Mouse (Mus musculus): ENCODE measurements around the gene Zfyve28. TPM values are rescaled to one million over a fixed set of nuclear protein-coding genes. Genes with fewer than 3 reads are reported as not detected.
A peak's percentile ranks its signal among the peaks of the same experiment; 100 is the strongest.

The Zfyve28 gene
- total and polyA plus RNA-seq, 3 experiments = 0.12 to 0.14 TPM; not detected in 1

DNA sequence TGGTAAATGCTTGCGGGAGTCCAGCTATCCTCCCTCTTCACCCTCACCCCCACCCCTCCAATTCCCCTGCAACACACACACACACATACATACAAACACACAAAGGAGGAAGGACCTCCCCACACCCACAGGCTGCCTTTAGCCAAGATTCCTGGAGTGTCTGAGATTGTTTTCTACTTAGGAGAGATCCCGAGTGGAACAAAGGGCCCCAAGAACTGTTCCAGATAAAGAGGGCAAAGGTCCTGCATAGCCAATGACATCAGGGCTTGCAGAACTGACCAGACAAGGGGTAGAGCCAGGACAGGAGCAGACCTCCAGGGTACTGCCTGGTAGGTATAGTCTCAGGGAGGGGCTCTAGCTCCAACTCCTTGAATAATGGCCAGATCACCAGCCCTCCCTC lies 6.4 kb upstream of the Zfyve28 start:
- Histone ChIP-seq H3K27ac (ENCODE audit: control insufficient read depth, low read depth, low read length) (no peak overlapping the region), H3K79me2 (ENCODE audit: control insufficient read depth, insufficient read depth, low read length, poor library complexity) (no peaks in the 10 kb centered on the region), H3K4me3 (ENCODE audit: control insufficient read depth in 1 of 2, insufficient read depth in 1 of 2, low read depth in 2 of 2, low read length in 2 of 2) (no peak overlapping the region), H3K36me3 (ENCODE audit: control insufficient read depth in 1 of 2, insufficient read depth in 2 of 2, low read length in 2 of 2) (no peaks in the 10 kb centered on the region), H3K4me1 (ENCODE audit: control insufficient read depth in 1 of 2, insufficient read depth in 2 of 2, low read length in 2 of 2) (no peaks in the 10 kb centered on the region), H3K27me3 (ENCODE audit: control insufficient read depth in 1 of 2, insufficient read depth in 2 of 2, low read length in 2 of 2) (peaks cover 12 to 13% of the 10 kb centered on the region in 2 experiments), H3K9ac (ENCODE audit: control insufficient read depth, low read depth, low read length, poor library complexity, severe bottlenecking) (no peak overlapping the region), H3K9me3 (replicated peaks; ENCODE audit: insufficient read depth, low read length) (no peaks in the 10 kb centered on the region)
- DNase-seq (ENCODE audit: low read depth, low spot score) = no peak
- no peak for TF ChIP-seq TBP (IDR thresholded peaks at IDR 0.05; ENCODE audit: low read depth, low read length)
- no peak for TF ChIP-seq MEF2A (IDR thresholded peaks at IDR 0.05; ENCODE audit: extremely low read depth, insufficient replicate concordance, low read depth, low read length, poor library complexity, severe bottlenecking)
- no peak for TF ChIP-seq USF1 (IDR thresholded peaks at IDR 0.05; ENCODE audit: low read depth, low read length)
- no peak for TF ChIP-seq MAZ (IDR thresholded peaks at IDR 0.05; ENCODE audit: low read depth, low read length)
- TF ChIP-seq SIN3A (IDR thresholded peaks at IDR 0.05; ENCODE audit: low read length) = no peak
- TF ChIP-seq POLR2AphosphoS5 (IDR thresholded peaks at IDR 0.05; ENCODE audit: borderline replicate concordance, low read depth, low read length) = no peak

DNA sequence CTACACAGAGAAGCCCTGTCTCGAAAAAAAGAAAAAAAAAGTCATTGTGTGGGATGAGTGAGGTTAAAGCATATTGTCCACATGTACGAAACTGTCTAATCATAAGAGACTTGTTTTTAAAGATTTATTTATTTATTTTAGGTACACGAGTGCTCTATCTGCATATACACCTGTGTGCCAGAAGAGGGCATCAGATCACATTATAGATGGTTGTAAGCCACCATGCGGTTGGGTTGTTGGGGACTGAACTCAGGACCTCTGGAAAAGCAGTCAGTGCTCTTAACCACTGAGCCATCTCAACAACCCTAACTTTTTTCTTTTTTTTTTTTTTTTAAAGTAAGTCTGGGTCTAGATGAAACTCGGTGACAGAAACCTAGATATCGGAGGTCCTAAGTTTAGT lies 5.1 kb upstream of the Zfyve28 start:
- H3K4me1 ChIP-seq (ENCODE audit: control insufficient read depth in 1 of 2, insufficient read depth in 2 of 2, low read length in 2 of 2) = no peaks in the 10 kb centered on the region
- H3K9ac ChIP-seq (ENCODE audit: control insufficient read depth, low read depth, low read length, poor library complexity, severe bottlenecking) = no peak overlapping the region
- H3K79me2 ChIP-seq (ENCODE audit: control insufficient read depth, insufficient read depth, low read length, poor library complexity) = no peaks in the 10 kb centered on the region
- no peaks in the 10 kb centered on the region for H3K36me3 ChIP-seq (ENCODE audit: control insufficient read depth in 1 of 2, insufficient read depth in 2 of 2, low read length in 2 of 2)
- no peak overlapping the region for H3K4me3 ChIP-seq (ENCODE audit: control insufficient read depth in 1 of 2, insufficient read depth in 1 of 2, low read depth in 2 of 2, low read length in 2 of 2)
- peak; percentile 50 for DNase-seq (ENCODE audit: low read depth, low spot score)
- H3K9me3 ChIP-seq (replicated peaks; ENCODE audit: insufficient read depth, low read length) = no peaks in the 10 kb centered on the region
- no peak overlapping the region for H3K27ac ChIP-seq (ENCODE audit: control insufficient read depth, low read depth, low read length)
- peaks cover 10 to 13% of the 10 kb centered on the region in 2 experiments for H3K27me3 ChIP-seq (ENCODE audit: control insufficient read depth in 1 of 2, insufficient read depth in 2 of 2, low read length in 2 of 2)
- TF ChIP-seq CHD1 (IDR thresholded peaks at IDR 0.05; ENCODE audit: low read depth, low read length) = no peak
- no peak for TF ChIP-seq NELFE (IDR thresholded peaks at IDR 0.05; ENCODE audit: low read depth, low read length)
- TF ChIP-seq ZC3H11A (IDR thresholded peaks at IDR 0.05; ENCODE audit: low read depth, low read length) = peak; percentile 37; the same call in 1 of the 2 replicates
- 0 out of 2 replicates have a peak, but pooled peaks have one; percentile 47 for TF ChIP-seq MYC (IDR thresholded peaks at IDR 0.05; ENCODE audit: low read depth, low read length)
- no peak for TF ChIP-seq SIN3A (IDR thresholded peaks at IDR 0.05; ENCODE audit: low read length)
- TF ChIP-seq CTCF (IDR thresholded peaks at IDR 0.05 in 2 of 3, conservative IDR thresholded peaks at IDR 0.05 in 1 of 3; ENCODE audit: control insufficient read depth in 1 of 3, insufficient read depth in 1 of 3, low read depth in 2 of 3, low read length in 3 of 3, poor library complexity in 1 of 3, severe bottlenecking in 1 of 3) = peak in 2 of 3 experiments; percentile 45 to 50; a peak in 4 of 6 replicates
- TF ChIP-seq GABPA (IDR thresholded peaks at IDR 0.05; ENCODE audit: low read depth, low read length) = no peak
- peak; percentile 46 for TF ChIP-seq RAD21 (IDR thresholded peaks at IDR 0.05; ENCODE audit: low read depth, low read length)
- no peak for TF ChIP-seq USF2 (IDR thresholded peaks at IDR 0.05; ENCODE audit: borderline replicate concordance in 1 of 2, insufficient read depth in 1 of 2, low read depth in 1 of 2, low read length in 2 of 2)
- no peak for TF ChIP-seq MXI1 (IDR thresholded peaks at IDR 0.05; ENCODE audit: low read depth, low read length)
- peak; percentile 60 for TF ChIP-seq SMC3 (IDR thresholded peaks at IDR 0.05; ENCODE audit: low read depth, low read length)

Measured in MEL (cell line).